7 mouse cellular contexts compared by ENCODE assay signal in genomic region chr7:16924037-16924834, GRCm38 (mm10). TPM values are rescaled to one million over a fixed set of nuclear protein-coding genes. Genes with fewer than 3 reads are reported as not detected.
DNase-seq lines count a peak whose midpoint lies in the region; ATAC-seq lines count a peak whose summit lies in the region.

Gene Calm3 (minus strand): TSS chr7:16924114.

- peak within 1 kb of the TSS; percentile 96 for H3K9ac ChIP-seq in intestine, embryonic 16.5 days (ENCODE audit: low read depth, low read length)
- peak within 1 kb of the TSS; percentile 97 for H3K9ac ChIP-seq in midbrain, embryonic 11.5 days (ENCODE audit: low read length)

- peak; percentile 99 for DNase-seq in adrenal gland, adult 8-10 months
- peak; percentile 100 for DNase-seq in embryo, embryonic 9.5 days (ENCODE audit: extremely low spot score)
- DNase-seq in gastrocnemius, postnatal 4 days (ENCODE audit: low spot score in 2 of 2) = peak; percentile 98 to 99
- peak; percentile 100 for DNase-seq in left cerebral cortex, postnatal 36 days (ENCODE audit: low spot score in 2 of 2)
- DNase-seq in midbrain, embryonic 11.5 days (ENCODE audit: low spot score, missing footprints) = peak; percentile 100
- DNase-seq in skeletal muscle tissue, adult 2 months (ENCODE audit: low read depth, low spot score) = peak; percentile 100

- peak within 1 kb of the TSS; percentile 72 for H3K4me3 ChIP-seq in intestine, embryonic 16.5 days (ENCODE audit: low read length)
- H3K4me3 ChIP-seq in midbrain, embryonic 11.5 days (ENCODE audit: low read depth, low read length) = peak within 1 kb of the TSS; percentile 76

- no peaks in the 10 kb centered on the region for H3K27me3 ChIP-seq in intestine, embryonic 16.5 days (replicated peaks; ENCODE audit: control insufficient read depth, insufficient read depth, low read length)
- H3K27me3 ChIP-seq in midbrain, embryonic 11.5 days (ENCODE audit: control insufficient read depth, insufficient read depth, low read length) = no peaks in the 10 kb centered on the region

- 2% methylated on average over 64 of the region's 64 CpGs for WGBS in intestine, embryonic 16.5 days
- 2% methylated on average over 55 of the region's 64 CpGs for WGBS in midbrain, embryonic 11.5 days

- intact Hi-C loops in left cerebral cortex, postnatal 36 days (cut with DNase I) = no loop called here

- peak; percentile 91 for ATAC-seq in intestine, embryonic 16.5 days
- ATAC-seq in midbrain, embryonic 11.5 days (ENCODE audit: low FRiP score) = peak; percentile 93

- peaks cover 34% of the 10 kb centered on the region for H3K4me1 ChIP-seq in intestine, embryonic 16.5 days (ENCODE audit: control insufficient read depth, insufficient read depth, low read length)
- H3K4me1 ChIP-seq in midbrain, embryonic 11.5 days (ENCODE audit: control insufficient read depth, insufficient read depth, low read length) = peaks cover 30% of the 10 kb centered on the region

- peak within 1 kb of the TSS; percentile 96 for H3K27ac ChIP-seq in intestine, embryonic 16.5 days (ENCODE audit: low read length)
- H3K27ac ChIP-seq in midbrain, embryonic 11.5 days (ENCODE audit: low read depth, low read length) = peak within 1 kb of the TSS; percentile 96

- no peaks in the 10 kb centered on the region for H3K9me3 ChIP-seq in intestine, embryonic 16.5 days (ENCODE audit: control insufficient read depth, low read length)
- H3K9me3 ChIP-seq in midbrain, embryonic 11.5 days (ENCODE audit: control insufficient read depth, low read length) = no peaks in the 10 kb centered on the region

- peak within 1 kb of the TSS; percentile 76 for H3K4me2 ChIP-seq in intestine, embryonic 16.5 days (ENCODE audit: low read depth, low read length)
- peak within 1 kb of the TSS; percentile 93 for H3K4me2 ChIP-seq in midbrain, embryonic 11.5 days

- peaks cover 9% of the 10 kb centered on the region; the same call in 1 of the 2 replicates for H3K36me3 ChIP-seq in intestine, embryonic 16.5 days (ENCODE audit: control insufficient read depth, insufficient read depth, low read length)
- no peaks in the 10 kb centered on the region; the same call in 1 of the 2 replicates for H3K36me3 ChIP-seq in midbrain, embryonic 11.5 days (ENCODE audit: control insufficient read depth, insufficient read depth, low read length)

RNA-seq across cellular contexts. Expression of gene Calm3, which starts in this region (rescaled TPM):
- total RNA-seq in adrenal gland, adult 8-10 months (2022) = 100 to 1,000 TPM; 278 to 314 (median 294) TPM
- 100 to 1,000 TPM; 189 to 234 TPM for total RNA-seq in gastrocnemius, postnatal 4 days (2021)
- 163 and 171 TPM in 2 replicates for polyA plus RNA-seq in intestine, embryonic 16.5 days (2015; fragmentation: Nextera tagmentation; extraction: Ambion mirVana)
- 1,000 to 10,000 TPM; 1,705 to 2,029 TPM for total RNA-seq in left cerebral cortex, postnatal 36 days (2021)
- polyA plus RNA-seq in midbrain, embryonic 11.5 days (2014; fragmentation: Nextera tagmentation; extraction: Ambion mirVana) = 284 and 295 TPM in 2 replicates

Comparison
In these comparisons a context has a peak if more than half of its experiments do, and no peak if none do; other contexts are left out.
1. Peak in every context shown above with its lines: DNase-seq, ATAC-seq, H3K4me3 ChIP-seq and H3K27ac ChIP-seq.
2. RNA of gene Calm3 (total RNA-seq): 1,705 to 2,029 TPM in left cerebral cortex, postnatal 36 days; 278 to 314 TPM in adrenal gland, adult 8-10 months and 189 to 234 TPM in gastrocnemius, postnatal 4 days; every median in the first group is over 4 times any median in the second.